Mouse (Mus musculus): ENCODE results near the gene Cpne7.
"Not testable (repeated sequence)": the region's sequence is repeated elsewhere in the genome, so short reads cannot be mapped to it uniquely, and the experiment has no call there.

Cpne7 gene

GRCm38 (mm10) chr8:123117127-123117731, at the start of gene Cpne7:
TSS of gene Cpne7 (plus strand) at chr8:123117374.
- DNase-seq: no peak

GRCm38 (mm10) chr8:123071176-123071575, 46.0 kb upstream of the Cpne7 start:
- no peak for DNase-seq

GRCm38 (mm10) chr8:123077213-123077612, 40.0 kb upstream of the Cpne7 start:
- DNase-seq: no peak

- DNase-seq: no peak
These were observed 34.2 kb upstream of the Cpne7 start for GRCm38 (mm10) chr8:123082993-123083392.

GRCm38 (mm10) chr8:123083610-123084009, 33.6 kb upstream of the Cpne7 start:
- DNase-seq: no peak

- no peak for DNase-seq
These were observed 29.9 kb upstream of the Cpne7 start for GRCm38 (mm10) chr8:123087289-123087688.

- DNase-seq: no peak
These were observed 20.0 kb upstream of the Cpne7 start for GRCm38 (mm10) chr8:123097216-123097615.

GRCm38 (mm10) chr8:123097786-123098584, 19.2 kb upstream of the Cpne7 start:
- no peak for DNase-seq

GRCm38 (mm10) chr8:123100288-123100687, 16.9 kb upstream of the Cpne7 start:
- DNase-seq: no peak

GRCm38 (mm10) chr8:123101244-123101643, 15.9 kb upstream of the Cpne7 start:
- no peak for DNase-seq

- DNase-seq: peak; percentile 98
These were observed 15.2 kb upstream of the Cpne7 start, which contains the start of gene Rpl13 for GRCm38 (mm10) chr8:123101735-123102685. TSS of gene Rpl13 (plus strand) at chr8:123102350.

- DNase-seq: not testable (repeated sequence)
These were observed 14.3 kb upstream of the Cpne7 start for GRCm38 (mm10) chr8:123102855-123103254.

- no peak for DNase-seq
These were observed 13.9 kb upstream of the Cpne7 start for GRCm38 (mm10) chr8:123103285-123103684.

- no peak for DNase-seq
These were observed 13.0 kb upstream of the Cpne7 start for GRCm38 (mm10) chr8:123104046-123104767.

GRCm38 (mm10) chr8:123105553-123106326, 11.4 kb upstream of the Cpne7 start:
- no peak for DNase-seq

GRCm38 (mm10) chr8:123106531-123106930, 10.6 kb upstream of the Cpne7 start:
- DNase-seq: no peak

- no peak for DNase-seq
These were observed 9.2 kb upstream of the Cpne7 start for GRCm38 (mm10) chr8:123108010-123108409.

- DNase-seq: no peak
These were observed 8.2 kb upstream of the Cpne7 start for GRCm38 (mm10) chr8:123108953-123109352.

- DNase-seq: no peak
These were observed 6.5 kb upstream of the Cpne7 start for GRCm38 (mm10) chr8:123110649-123111048.

GRCm38 (mm10) chr8:123112892-123113291, 4.3 kb upstream of the Cpne7 start:
- DNase-seq: no peak

GRCm38 (mm10) chr8:123113908-123114469, 3.2 kb upstream of the Cpne7 start:
- DNase-seq: no peak

Data from cerebellum, adult 8-10 months (tissue).